Mouse (Mus musculus) midbrain, embryonic 15.5 days (tissue): ENCODE data around the gene Iqsec1. TPM values are rescaled to one million over a fixed set of nuclear protein-coding genes. Genes with fewer than 3 reads are reported as not detected.

Experiments
- ATAC-seq: fragments of 200-750 bp; cut with Nextera tagmentation; replicated peaks from 2 replicates; pipeline ENCODE4 v1.8.0; 2017; ENCODE audit warnings: moderate TSS enrichment
- H3K27ac ChIP-seq: fragments of 300-500 bp; sonication (generic); 2 replicates; pipeline ENCODE4 v1.5.1; 2015; ENCODE audit warnings: mild to moderate bottlenecking, inconsistent platforms
- H3K27me3 ChIP-seq: fragments of 300-500 bp; sonication (generic); replicated peaks from 2 replicates; pipeline ENCODE4 v1.6.1; 2015; ENCODE audit warnings: inconsistent platforms
- H3K36me3 ChIP-seq: fragments of 300-500 bp; sonication (generic); replicated peaks from 2 replicates; pipeline ENCODE4 v1.6.1; 2015; ENCODE audit warnings: inconsistent platforms
- H3K4me1 ChIP-seq: fragments of 300-500 bp; sonication (generic); 2 replicates; pipeline ENCODE4 v1.6.1; 2015; ENCODE audit warnings: inconsistent platforms
- H3K4me2 ChIP-seq: fragments of 300-500 bp; sonication (generic); 2 replicates; pipeline ENCODE4 v1.6.1; 2015; ENCODE audit warnings: inconsistent platforms, mild to moderate bottlenecking, moderate library complexity
- H3K4me3 ChIP-seq: fragments of 300-500 bp; sonication (generic); 2 replicates; pipeline ENCODE4 v1.5.1; 2015; ENCODE audit warnings: mild to moderate bottlenecking, inconsistent platforms
- H3K9ac ChIP-seq: fragments of 300-500 bp; sonication (generic); 2 replicates; pipeline ENCODE4 v1.6.1; 2015; ENCODE audit warnings: mild to moderate bottlenecking, inconsistent platforms
- H3K9me3 ChIP-seq: fragments of 300-500 bp; sonication (generic); 2 replicates; pipeline ENCODE4 v1.6.1; 2016; ENCODE audit warnings: inconsistent platforms
- WGBS: fragments of 180-500 bp; shearing (Covaris S2); methylation state at CpG from one replicate; pipeline ENCODE4 v1.1.7; 2015; ENCODE audit warnings: mixed read lengths; 5-methylcytosine and 5-hydroxymethylcytosine counted together
- polyA plus RNA-seq: library from polyadenylated mRNA; unstranded; fragments of >200 nt; fragmentation: Nextera tagmentation; extraction: Ambion mirVana; gene quantifications from 2 replicates; pipeline ENCODE4 v1.2.1, GENCODE M21; 2015

Iqsec1 gene
- polyA plus RNA-seq, 1 experiment from 2014 or later: 25.9 TPM

DNA sequence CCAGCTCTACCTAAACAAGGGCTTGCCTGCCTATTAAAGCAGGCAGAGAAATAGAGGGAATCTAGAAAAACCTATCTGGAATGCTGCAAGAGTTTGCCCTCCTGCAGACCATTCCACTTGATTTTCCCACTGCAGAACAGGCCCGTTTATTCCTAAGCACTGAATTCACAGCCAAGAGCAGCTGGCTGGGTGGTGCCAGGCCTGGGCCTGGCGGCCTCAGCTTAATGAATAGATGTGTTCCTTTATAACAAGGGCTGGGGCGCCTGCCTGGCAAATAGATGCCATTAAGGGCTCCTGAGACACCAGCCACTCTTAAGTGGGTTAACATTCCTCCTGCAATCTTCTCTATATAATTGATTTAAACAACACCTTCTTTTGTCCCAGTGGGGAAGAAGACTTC is 265.5 kb downstream of the Iqsec1 start:
- 42% methylated on average over 3 of the region's 3 CpGs for WGBS
- Histone ChIP-seq H3K27me3 (no peaks in the 10 kb centered on the region), H3K9ac (no peak overlapping the region), H3K36me3 (no peaks in the 10 kb centered on the region), H3K4me2 (no peak overlapping the region), H3K9me3 (no peaks in the 10 kb centered on the region), H3K27ac (no peak overlapping the region), H3K4me3 (no peak overlapping the region), H3K4me1 (peaks cover 38% of the 10 kb centered on the region)
- ATAC-seq: no peak

DNA sequence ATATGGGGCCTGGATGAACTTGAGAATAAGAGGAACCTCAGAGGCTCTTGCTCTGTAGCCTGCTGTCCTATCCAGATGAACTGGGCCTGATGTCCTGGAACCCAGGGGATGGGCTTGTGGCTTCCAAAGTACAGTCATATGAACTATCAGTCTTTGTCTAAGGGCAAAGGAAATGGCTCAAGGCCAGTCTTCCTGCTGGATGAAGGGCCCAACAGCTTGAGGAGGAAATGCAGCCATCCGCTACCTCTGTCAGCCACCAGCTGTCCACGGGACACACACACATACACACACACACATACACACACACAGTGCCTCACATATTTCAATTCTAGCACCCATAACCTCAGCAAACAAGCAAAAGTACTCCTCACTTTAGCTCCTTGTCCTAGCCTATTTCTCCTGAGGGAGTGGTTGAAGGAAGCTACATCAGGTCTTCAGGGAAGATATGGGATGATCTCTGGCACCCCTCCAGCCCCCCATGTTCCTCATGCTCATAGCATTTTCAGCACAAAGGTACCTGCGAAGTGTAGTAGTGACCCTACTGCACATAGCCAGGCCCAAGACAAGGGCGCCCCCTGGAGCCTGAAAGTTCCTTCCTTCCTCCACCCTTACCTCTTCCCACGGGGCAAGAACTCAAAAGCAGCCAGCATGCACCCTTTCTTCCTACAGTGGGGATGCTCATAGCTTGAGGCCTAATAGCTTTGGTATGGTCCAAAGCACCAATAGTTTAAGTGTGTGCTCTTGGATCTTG is 267.3 kb downstream of the Iqsec1 start:
- H3K4me2 ChIP-seq: no peak overlapping the region
- no peaks in the 10 kb centered on the region for H3K9me3 ChIP-seq
- H3K4me3 ChIP-seq: no peak overlapping the region
- peaks cover 39% of the 10 kb centered on the region for H3K4me1 ChIP-seq
- no peak overlapping the region for H3K27ac ChIP-seq
- no peak for ATAC-seq
- 67% methylated on average over 5 of the region's 5 CpGs for WGBS
- H3K36me3 ChIP-seq: no peaks in the 10 kb centered on the region
- no peak overlapping the region for H3K9ac ChIP-seq
- H3K27me3 ChIP-seq: no peaks in the 10 kb centered on the region

DNA sequence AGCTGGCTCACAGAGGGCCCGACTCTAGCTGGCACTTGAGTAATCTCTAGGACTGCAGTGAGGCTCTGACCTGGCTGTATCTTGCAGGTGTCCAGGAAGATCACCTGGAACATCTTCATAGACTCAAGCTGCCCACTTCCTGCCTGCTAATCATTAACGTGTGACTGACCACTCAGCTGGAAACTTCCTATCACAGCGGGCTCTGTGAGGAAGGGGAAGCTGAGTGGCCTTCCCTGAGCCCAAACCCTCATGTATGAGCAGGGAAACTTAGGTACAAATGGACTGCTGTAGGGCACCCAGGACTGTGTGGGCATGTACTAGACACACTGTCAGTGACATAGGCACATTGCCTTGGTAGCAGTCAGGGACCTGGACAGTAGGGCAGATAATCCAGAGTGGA is 268.3 kb downstream of the Iqsec1 start:
- Histone ChIP-seq H3K9me3 (no peaks in the 10 kb centered on the region), H3K36me3 (no peaks in the 10 kb centered on the region), H3K4me2 (no peak overlapping the region), H3K9ac (no peak overlapping the region), H3K27ac (no peak overlapping the region), H3K4me3 (no peak overlapping the region), H3K4me1 (peaks cover 41% of the 10 kb centered on the region), H3K27me3 (no peaks in the 10 kb centered on the region)
- WGBS: 66% methylated on average over 3 of the region's 3 CpGs
- no peak for ATAC-seq

DNA sequence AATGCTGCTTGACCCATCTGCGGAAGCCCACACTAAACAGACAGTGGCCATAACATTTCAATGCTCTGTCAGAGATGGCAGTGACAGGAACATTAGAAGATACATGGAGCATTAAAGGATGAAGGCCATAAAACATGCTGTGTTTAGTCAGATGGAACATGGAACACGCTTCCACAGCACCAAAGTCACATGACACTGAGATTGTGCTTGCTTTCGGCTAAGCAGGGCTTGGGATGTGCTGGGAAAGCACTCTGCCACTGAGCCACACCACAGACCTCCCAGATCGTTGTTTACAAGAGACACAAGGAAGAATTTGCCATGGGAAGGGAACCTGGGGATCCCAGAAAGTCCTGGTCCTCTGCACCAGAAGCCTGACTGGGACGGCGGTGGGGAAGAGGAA is 269.1 kb downstream of the Iqsec1 start:
- no peak for ATAC-seq
- Histone ChIP-seq H3K27me3 (no peaks in the 10 kb centered on the region), H3K9me3 (no peaks in the 10 kb centered on the region), H3K4me2 (no peak overlapping the region), H3K36me3 (no peaks in the 10 kb centered on the region), H3K9ac (no peak overlapping the region), H3K4me1 (peaks cover 42% of the 10 kb centered on the region), H3K27ac (no peak overlapping the region), H3K4me3 (no peak overlapping the region)
- 85% methylated on average over 6 of the region's 6 CpGs for WGBS

DNA sequence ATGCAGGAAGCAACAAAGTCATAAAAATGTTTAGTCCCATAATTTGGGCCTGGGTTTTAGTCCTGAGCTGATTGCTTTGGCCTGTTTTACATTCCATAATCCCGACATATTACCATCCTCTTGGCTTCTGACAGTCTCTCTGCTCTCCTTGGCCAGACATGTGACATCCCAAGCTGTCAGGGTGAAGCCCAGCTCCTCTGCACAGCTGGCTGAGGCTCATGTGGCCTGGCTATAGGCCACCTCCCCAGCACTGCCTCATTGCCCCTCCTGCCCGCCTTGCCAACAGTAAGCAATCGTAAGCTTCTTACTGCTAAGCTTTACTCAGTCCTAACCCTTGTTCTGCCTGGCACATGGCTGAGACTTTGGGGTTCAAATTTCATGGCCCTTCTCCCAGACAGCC is 270.0 kb downstream of the Iqsec1 start:
- peaks cover 46% of the 10 kb centered on the region for H3K4me1 ChIP-seq

DNA sequence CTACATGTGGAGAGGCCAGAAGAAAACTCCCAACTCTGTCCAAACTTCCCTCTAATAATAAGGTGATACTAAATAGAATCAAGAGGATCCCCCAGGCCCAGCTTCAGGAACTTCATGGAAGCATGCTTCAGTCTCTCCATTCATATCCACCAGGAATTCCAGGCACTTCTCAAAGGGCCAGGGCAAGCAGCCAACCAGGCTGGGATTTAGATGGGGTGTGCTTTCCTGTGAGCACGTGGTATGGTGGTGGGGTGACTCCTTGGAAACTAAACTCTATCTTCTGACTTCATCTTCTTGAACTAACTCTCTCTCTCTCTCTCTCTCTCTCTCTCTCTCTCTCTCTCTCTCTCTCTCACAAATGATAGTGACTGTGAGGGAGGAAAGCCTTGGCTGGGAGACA is 270.8 kb downstream of the Iqsec1 start:
- H3K27me3 ChIP-seq: no peaks in the 10 kb centered on the region
- WGBS: 31% methylated on average over 1 of the region's 1 CpGs
- no peaks in the 10 kb centered on the region for H3K9me3 ChIP-seq
- H3K4me1 ChIP-seq: peaks cover 47% of the 10 kb centered on the region
- ATAC-seq: no peak
- H3K27ac ChIP-seq: no peak overlapping the region
- H3K36me3 ChIP-seq: no peaks in the 10 kb centered on the region
- no peak overlapping the region for H3K9ac ChIP-seq
- no peak overlapping the region for H3K4me2 ChIP-seq
- no peak overlapping the region for H3K4me3 ChIP-seq

More for the DNA sequence above, 270.0 kb downstream of the Iqsec1 start:
- Histone ChIP-seq H3K36me3 (no peaks in the 10 kb centered on the region), H3K27ac (no peak overlapping the region), H3K4me3 (no peak overlapping the region), H3K9ac (no peak overlapping the region), H3K9me3 (no peaks in the 10 kb centered on the region), H3K27me3 (no peaks in the 10 kb centered on the region), H3K4me2 (no peak overlapping the region)
- no peak; the same call in 1 of the 2 replicates for ATAC-seq
- 74% methylated on average over 3 of the region's 3 CpGs for WGBS

DNA sequence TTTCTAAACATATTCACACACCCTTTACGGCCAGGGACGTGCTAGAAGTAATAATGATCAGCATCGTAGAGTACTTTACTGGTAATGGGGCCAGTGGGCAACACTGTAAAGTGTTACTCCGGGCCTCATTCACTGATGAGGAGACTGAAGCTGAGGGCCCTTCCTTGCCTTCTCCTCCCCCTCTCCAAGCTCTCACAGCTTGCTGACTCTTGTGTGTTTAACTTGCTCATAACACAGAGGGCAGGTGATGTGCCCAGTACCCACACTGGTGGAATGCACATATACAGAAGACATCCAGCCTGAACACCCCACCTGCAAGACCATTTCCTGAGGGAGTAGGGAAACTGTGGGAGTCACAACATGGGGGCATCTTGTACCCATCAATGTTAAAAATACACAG is 271.6 kb downstream of the Iqsec1 start:
- no peak overlapping the region for H3K9ac ChIP-seq
- no peaks in the 10 kb centered on the region for H3K36me3 ChIP-seq
- 47% methylated on average over 4 of the region's 4 CpGs for WGBS
- peaks cover 55% of the 10 kb centered on the region for H3K4me1 ChIP-seq
- H3K27me3 ChIP-seq: no peaks in the 10 kb centered on the region
- H3K4me3 ChIP-seq: peak overlapping the region; percentile 43; the same call in 1 of the 2 replicates
- no peak for ATAC-seq
- no peak overlapping the region for H3K27ac ChIP-seq
- peak overlapping the region; percentile 67; the same call in 1 of the 2 replicates for H3K4me2 ChIP-seq
- H3K9me3 ChIP-seq: no peaks in the 10 kb centered on the region

DNA sequence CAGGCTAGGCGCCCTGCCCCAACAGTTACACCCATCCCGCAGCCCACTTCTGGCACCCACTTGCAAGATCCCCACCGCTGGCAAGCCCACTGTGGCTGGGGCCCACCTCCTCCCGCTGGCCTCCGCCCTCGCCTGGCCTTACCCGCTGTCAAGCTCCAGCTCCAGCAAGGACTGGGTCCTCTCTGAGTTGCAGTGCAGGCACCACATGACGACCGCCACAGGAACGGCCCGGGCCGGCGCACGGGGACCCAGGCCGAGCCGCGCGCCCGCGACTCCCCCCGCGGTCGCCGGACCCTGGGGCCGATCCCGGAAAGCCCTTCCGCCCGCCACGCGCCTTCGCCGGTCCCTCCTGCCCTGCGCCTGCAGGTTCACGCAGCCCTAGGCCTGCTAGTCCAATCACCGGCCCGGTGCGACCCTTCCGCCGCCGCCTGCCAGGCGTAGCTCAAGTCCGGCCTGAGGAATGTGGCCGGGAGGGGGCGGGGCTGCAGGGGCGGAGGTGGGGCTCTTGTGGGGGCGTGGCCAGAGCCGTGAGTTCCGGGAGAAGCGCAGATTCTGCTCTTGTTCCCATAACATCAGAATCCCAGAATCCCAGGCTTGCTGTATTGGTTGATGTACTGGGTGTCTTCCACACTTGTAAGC is 272.3 kb downstream of the Iqsec1 start:
- Histone ChIP-seq H3K36me3 (no peaks in the 10 kb centered on the region), H3K4me2 (peak overlapping the region; percentile 67), H3K9ac (peak overlapping the region; percentile 37), H3K27ac (peak overlapping the region; percentile 27; the same call in 1 of the 2 replicates), H3K4me3 (peak overlapping the region; percentile 43), H3K27me3 (no peaks in the 10 kb centered on the region), H3K4me1 (peaks cover 61% of the 10 kb centered on the region), H3K9me3 (no peaks in the 10 kb centered on the region)
- WGBS: under 1% methylated on average over 49 of the region's 49 CpGs
- ATAC-seq: peak; percentile 70

DNA sequence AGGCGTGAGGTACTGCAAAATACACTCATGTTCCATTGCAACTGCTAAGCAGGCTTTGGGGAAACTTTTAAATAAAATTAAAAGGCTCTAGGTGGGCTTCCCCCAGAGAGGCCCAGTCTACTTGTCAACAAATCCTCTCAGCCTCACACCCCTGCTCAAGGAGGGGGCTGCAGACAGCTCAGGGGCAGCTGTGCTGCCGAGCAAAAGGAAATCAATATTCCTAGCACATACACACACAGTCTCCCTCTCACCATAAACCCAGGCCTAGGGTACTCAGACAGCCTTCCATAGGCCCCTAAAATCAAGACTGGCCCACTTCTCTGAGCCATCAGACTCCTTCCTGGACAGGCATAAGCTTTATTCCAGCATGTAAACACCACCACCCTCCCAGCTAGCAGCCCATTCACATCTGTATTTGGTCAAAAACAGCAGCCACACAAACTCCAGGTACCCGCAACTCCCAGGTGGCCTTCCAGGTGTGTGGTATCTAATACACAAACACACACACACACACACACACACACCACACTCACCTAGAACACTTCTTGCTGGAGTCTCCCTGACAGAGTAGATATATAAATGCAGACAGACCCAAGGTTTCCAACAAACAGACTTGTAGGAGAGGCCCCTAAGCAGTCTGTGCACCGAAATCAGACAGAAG is 273.1 kb downstream of the Iqsec1 start:
- Histone ChIP-seq H3K4me3 (peak overlapping the region; percentile 43), H3K9ac (no peak overlapping the region), H3K4me1 (peaks cover 66% of the 10 kb centered on the region), H3K27ac (no peak overlapping the region), H3K4me2 (peak overlapping the region; percentile 67), H3K36me3 (no peaks in the 10 kb centered on the region), H3K27me3 (no peaks in the 10 kb centered on the region), H3K9me3 (no peaks in the 10 kb centered on the region)
- no peak; the same call in 1 of the 2 replicates for ATAC-seq
- WGBS: 54% methylated on average over 4 of the region's 4 CpGs

DNA sequence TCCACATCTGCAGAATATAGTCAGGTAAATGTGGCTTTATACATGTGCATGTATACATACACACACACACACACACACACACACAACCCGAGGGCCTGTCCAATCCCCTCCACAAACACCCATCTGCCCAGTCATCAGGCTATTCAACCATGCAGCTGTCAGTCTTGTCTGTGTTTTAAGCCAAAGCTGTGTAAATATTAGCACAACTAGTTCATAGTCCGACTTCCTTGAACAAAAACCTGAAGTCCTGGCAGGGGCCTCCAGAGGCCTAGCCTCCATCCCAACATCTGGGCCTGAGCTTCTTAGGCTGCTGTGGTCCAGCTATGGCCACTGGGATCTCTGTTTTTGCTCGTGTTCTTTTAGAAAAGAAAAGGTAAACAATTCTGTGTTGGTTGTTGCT is 274.8 kb downstream of the Iqsec1 start:
- Histone ChIP-seq H3K27me3 (no peaks in the 10 kb centered on the region), H3K9me3 (no peaks in the 10 kb centered on the region), H3K4me3 (no peak overlapping the region), H3K4me1 (peaks cover 70% of the 10 kb centered on the region), H3K9ac (no peak overlapping the region), H3K36me3 (no peaks in the 10 kb centered on the region), H3K27ac (0 out of 2 replicates have a peak overlapping the region, but pooled peaks have one; percentile 49), H3K4me2 (no peak overlapping the region)
- 53% methylated on average over 3 of the region's 3 CpGs for WGBS
- ATAC-seq: no peak

DNA sequence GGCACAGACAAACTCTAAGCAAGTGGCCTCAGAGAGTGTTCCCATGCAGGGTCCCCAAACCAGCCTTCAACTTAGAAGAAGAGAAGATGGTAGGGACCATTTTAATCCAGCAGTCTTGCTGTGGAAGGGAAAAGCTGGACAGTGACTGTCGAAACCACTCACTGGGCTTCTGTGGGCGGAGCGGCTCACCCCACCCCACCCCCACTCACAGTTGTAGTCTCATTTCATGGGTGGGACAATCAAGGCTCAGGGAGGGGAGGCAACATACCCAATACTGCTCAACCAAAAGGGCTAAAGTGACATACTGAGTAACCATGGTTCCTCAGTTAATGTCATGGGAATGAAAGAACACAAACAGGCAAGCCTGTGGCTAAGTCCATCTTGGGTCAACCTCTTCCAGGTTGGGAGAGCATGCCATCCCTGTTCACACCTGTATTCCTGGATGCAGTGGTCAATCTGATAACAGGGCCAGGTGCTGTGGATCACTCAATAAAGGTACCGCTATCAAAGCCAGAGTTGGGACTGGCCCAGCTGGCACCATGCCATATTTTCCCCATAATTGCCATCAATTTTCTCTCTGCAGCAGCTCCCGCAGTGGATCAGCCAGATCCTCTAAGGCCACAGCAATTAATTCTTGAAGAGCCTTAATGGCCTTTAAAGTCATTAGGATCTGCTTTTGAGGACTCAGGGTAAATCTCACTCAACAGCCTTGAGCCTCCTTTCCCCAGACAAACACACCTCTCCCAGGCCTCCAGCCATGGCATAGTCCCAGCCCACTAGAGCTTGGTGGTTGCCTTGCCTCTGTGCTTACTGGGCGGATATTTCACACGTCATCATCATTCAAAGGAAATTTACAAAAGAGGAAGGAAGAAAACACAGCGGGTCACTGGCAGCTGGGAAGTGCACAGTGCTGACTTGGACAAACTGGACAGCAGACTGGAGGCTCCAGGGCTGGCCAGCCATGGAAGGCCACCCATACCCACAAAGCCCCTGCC is 275.7 kb downstream of the Iqsec1 start:
- peak overlapping the region; percentile 49 for H3K27ac ChIP-seq
- H3K4me1 ChIP-seq: peaks cover 70% of the 10 kb centered on the region
- no peak for ATAC-seq
- H3K36me3 ChIP-seq: no peaks in the 10 kb centered on the region
- H3K4me2 ChIP-seq: no peak overlapping the region
- H3K9ac ChIP-seq: no peak overlapping the region
- no peaks in the 10 kb centered on the region for H3K9me3 ChIP-seq
- WGBS: 48% methylated on average over 8 of the region's 8 CpGs
- no peaks in the 10 kb centered on the region for H3K27me3 ChIP-seq
- H3K4me3 ChIP-seq: no peak overlapping the region
